Mouse (Mus musculus): Measurements from ENCODE around the gene Mrpl22. TPM values are rescaled to one million over a fixed set of nuclear protein-coding genes. Genes with fewer than 3 reads are reported as not detected.
A peak's percentile ranks its signal among the peaks of the same experiment; 100 is the strongest.

Mrpl22 gene
- polyA plus RNA-seq (2014; fragmentation: Nextera tagmentation; extraction: Ambion mirVana), result 107 and 138 TPM in 2 replicates

DNA sequence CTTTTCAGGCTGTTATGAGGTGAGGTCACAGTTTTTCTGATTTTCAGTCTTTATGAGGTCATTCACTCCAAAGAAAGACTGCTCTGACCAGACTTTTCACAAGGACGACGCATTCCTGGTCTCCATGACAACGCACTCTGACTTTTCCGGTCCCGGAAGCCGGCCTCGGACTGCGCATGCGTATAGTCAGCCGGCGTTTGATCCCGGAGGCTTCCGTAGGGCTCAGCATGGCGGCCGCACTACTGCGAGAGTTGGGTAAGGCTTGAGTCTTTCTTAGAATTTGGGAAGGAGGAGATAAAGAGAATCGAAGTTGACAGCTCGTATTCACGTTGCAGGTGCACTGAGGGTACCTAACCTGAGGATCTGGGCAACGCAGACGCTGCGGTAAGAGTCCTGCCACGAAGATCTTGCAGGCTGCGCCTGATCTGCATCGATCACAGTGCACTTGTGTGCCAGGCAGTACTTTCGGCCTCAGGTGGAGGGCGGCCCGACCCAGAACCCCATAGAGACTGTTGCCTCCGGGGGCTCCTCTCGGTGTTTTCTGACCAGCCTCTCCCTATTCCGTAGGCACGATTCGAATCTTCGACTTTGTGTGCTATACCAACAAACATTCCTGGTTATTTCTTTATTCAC, at the start of gene Mrpl22:
TSS of gene Mrpl22 (plus strand) at position 203 of the 633 bp plus-strand sequence.
- Histone ChIP-seq H3K4me2 (ENCODE audit: low read length) (peak within 1 kb of the TSS; percentile 83), H3K9me3 (replicated peaks; ENCODE audit: control insufficient read depth, low read length) (no peaks in the 10 kb centered on the region), H3K4me3 (ENCODE audit: low read depth, low read length) (peak within 1 kb of the TSS; percentile 70), H3K36me3 (ENCODE audit: control insufficient read depth, insufficient read depth, low read length) (peaks cover 35% of the 10 kb centered on the region), H3K27ac (ENCODE audit: low read depth, low read length) (peak within 1 kb of the TSS; percentile 63), H3K9ac (ENCODE audit: low read length) (peak within 1 kb of the TSS; percentile 84), H3K27me3 (replicated peaks; ENCODE audit: control insufficient read depth, insufficient read depth, low read length) (no peaks in the 10 kb centered on the region), H3K4me1 (ENCODE audit: control insufficient read depth, insufficient read depth, low read length) (peaks cover 10% of the 10 kb centered on the region)
- 1% methylated on average over 34 of the region's 34 CpGs for WGBS
- DNase-seq (ENCODE audit: low spot score) (peak; percentile 98), ATAC-seq (peak; percentile 79)

DNA sequence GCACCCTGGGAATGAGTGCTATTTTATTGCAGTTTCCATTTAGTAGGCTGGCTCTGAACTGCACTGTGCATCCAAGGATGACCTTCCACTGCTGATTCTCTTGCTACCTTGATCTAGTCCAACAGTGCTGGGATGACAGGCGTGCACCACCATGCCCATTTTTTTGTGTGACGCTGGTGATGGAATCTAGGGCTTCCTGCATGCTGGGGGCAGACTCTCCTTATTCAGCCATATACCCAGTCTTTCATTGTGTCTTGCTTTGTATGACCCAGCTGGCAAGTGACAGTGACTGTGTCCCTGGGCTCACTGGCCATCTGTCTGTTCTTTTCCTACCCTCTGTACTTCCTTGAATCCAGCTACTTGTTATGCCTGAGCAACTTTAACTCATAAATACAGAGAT, 47.8 kb upstream of the Mrpl22 start:
- no peak overlapping the region for H3K9ac ChIP-seq (ENCODE audit: low read length)
- H3K4me3 ChIP-seq (ENCODE audit: low read depth, low read length), result no peak overlapping the region
- no peaks in the 10 kb centered on the region for H3K27me3 ChIP-seq (replicated peaks; ENCODE audit: control insufficient read depth, insufficient read depth, low read length)
- H3K9me3 ChIP-seq (replicated peaks; ENCODE audit: control insufficient read depth, low read length), result no peaks in the 10 kb centered on the region
- H3K36me3 ChIP-seq (ENCODE audit: control insufficient read depth, insufficient read depth, low read length), result peaks cover 94% of the 10 kb centered on the region
- H3K27ac ChIP-seq (ENCODE audit: low read depth, low read length), result no peak overlapping the region
- H3K4me1 ChIP-seq (ENCODE audit: control insufficient read depth, insufficient read depth, low read length), result no peaks in the 10 kb centered on the region
- 96% methylated on average over 2 of the region's 2 CpGs for WGBS
- H3K4me2 ChIP-seq (ENCODE audit: low read length), result no peak overlapping the region
- ATAC-seq (no peak), DNase-seq (ENCODE audit: low spot score) (no peak)

DNA sequence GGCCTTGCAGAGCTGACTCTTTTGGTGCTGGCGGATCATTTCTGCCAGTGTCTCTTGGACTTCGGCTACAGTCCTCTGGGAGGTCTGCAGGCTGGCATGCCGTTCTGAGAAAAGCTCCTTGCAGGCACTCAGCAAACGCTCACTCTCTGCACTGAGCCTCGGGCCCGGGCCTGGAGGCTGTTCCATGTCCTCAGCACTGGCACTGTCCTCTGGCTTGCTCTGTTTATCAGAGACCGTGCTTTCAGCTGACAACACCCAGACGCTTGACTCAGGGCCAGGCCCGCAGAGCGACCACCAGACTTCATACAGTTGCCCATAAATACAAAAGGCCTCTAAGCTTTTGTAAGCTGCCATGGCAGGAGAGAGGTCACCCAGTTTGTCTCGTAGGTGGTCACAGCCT, 46.4 kb upstream of the Mrpl22 start:
- 91% methylated on average over 11 of the region's 11 CpGs for WGBS
- Histone ChIP-seq H3K36me3 (ENCODE audit: control insufficient read depth, insufficient read depth, low read length) (peaks cover 94% of the 10 kb centered on the region), H3K9ac (ENCODE audit: low read length) (no peak overlapping the region), H3K4me2 (ENCODE audit: low read length) (no peak overlapping the region), H3K4me1 (ENCODE audit: control insufficient read depth, insufficient read depth, low read length) (no peaks in the 10 kb centered on the region), H3K27ac (ENCODE audit: low read depth, low read length) (no peak overlapping the region), H3K4me3 (ENCODE audit: low read depth, low read length) (no peak overlapping the region), H3K27me3 (replicated peaks; ENCODE audit: control insufficient read depth, insufficient read depth, low read length) (no peaks in the 10 kb centered on the region), H3K9me3 (replicated peaks; ENCODE audit: control insufficient read depth, low read length) (no peaks in the 10 kb centered on the region)
- ATAC-seq (no peak), DNase-seq (ENCODE audit: low spot score) (no peak)

DNA sequence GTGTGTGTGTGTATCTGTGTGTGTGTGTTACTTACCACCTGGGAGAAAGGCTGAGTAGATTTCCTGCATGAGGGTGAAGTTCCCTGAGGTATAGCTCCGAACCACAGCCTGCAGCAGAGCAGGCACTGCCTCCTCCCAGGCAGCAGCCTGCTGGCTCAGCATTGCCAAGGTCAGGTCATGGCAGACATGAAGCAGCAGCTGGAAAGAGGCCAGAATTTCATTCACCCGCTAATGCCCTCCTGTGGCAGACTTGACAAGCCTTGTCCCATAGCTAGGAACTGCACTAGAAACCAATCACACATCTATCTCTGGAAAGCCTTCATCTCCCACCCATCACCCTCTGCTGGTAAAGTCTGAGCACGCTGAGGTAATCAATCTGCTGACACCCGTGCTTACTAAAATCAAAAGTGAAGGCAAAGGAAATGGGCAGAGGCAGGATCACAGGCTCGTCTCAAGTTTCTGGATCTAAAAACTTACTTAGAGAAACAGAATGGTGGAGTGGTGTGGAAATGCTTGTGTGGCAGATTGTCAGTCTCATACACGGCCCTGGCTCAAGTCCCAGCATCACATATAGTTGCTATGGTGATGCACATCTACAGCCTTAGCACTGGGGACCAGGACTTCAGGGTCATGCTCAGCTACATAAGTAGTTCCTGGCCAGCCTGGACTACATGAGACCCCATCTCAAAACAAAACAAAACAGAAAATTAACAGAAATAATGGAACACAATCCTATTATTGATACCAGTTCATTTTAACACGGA, 44.9 kb upstream of the Mrpl22 start:
- H3K36me3 ChIP-seq (ENCODE audit: control insufficient read depth, insufficient read depth, low read length), result peaks cover 94% of the 10 kb centered on the region

DNA sequence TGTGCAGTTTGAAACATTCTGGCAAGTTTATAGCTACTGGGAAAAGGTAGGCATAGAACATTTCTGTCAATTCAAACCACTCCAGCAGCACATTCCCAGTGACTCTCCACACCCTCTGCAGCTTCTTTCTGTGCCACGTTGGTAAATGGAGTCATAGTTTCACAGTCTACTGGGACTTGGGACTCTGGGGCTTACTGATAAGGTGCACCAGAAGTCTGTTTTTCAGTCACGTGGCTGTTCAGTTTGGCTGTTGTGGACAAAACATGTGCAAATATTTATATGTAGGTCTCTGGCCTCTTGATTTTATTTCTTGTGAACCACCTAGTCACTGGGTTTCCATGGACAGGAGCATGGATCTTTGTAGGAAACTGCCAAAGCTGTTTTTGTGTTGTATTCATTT, 43.9 kb upstream of the Mrpl22 start:
- Histone ChIP-seq H3K4me2 (ENCODE audit: low read length) (no peak overlapping the region), H3K4me1 (ENCODE audit: control insufficient read depth, insufficient read depth, low read length) (no peaks in the 10 kb centered on the region), H3K9ac (ENCODE audit: low read length) (no peak overlapping the region), H3K9me3 (replicated peaks; ENCODE audit: control insufficient read depth, low read length) (no peaks in the 10 kb centered on the region), H3K36me3 (ENCODE audit: control insufficient read depth, insufficient read depth, low read length) (peaks cover 97% of the 10 kb centered on the region), H3K27ac (ENCODE audit: low read depth, low read length) (no peak overlapping the region), H3K4me3 (ENCODE audit: low read depth, low read length) (no peak overlapping the region), H3K27me3 (replicated peaks; ENCODE audit: control insufficient read depth, insufficient read depth, low read length) (no peaks in the 10 kb centered on the region)
- 92% methylated on average over 2 of the region's 2 CpGs for WGBS
- ATAC-seq (no peak), DNase-seq (ENCODE audit: low spot score) (no peak)

More for the DNA sequence above, 44.9 kb upstream of the Mrpl22 start:
- Histone ChIP-seq H3K4me2 (ENCODE audit: low read length) (no peak overlapping the region), H3K27me3 (replicated peaks; ENCODE audit: control insufficient read depth, insufficient read depth, low read length) (no peaks in the 10 kb centered on the region), H3K27ac (ENCODE audit: low read depth, low read length) (no peak overlapping the region), H3K9ac (ENCODE audit: low read length) (no peak overlapping the region), H3K4me3 (ENCODE audit: low read depth, low read length) (no peak overlapping the region), H3K4me1 (ENCODE audit: control insufficient read depth, insufficient read depth, low read length) (no peaks in the 10 kb centered on the region), H3K9me3 (replicated peaks; ENCODE audit: control insufficient read depth, low read length) (no peaks in the 10 kb centered on the region)
- ATAC-seq (no peak), DNase-seq (ENCODE audit: low spot score) (peak; percentile 48)
- WGBS, result 76% methylated on average over 7 of the region's 7 CpGs

DNA sequence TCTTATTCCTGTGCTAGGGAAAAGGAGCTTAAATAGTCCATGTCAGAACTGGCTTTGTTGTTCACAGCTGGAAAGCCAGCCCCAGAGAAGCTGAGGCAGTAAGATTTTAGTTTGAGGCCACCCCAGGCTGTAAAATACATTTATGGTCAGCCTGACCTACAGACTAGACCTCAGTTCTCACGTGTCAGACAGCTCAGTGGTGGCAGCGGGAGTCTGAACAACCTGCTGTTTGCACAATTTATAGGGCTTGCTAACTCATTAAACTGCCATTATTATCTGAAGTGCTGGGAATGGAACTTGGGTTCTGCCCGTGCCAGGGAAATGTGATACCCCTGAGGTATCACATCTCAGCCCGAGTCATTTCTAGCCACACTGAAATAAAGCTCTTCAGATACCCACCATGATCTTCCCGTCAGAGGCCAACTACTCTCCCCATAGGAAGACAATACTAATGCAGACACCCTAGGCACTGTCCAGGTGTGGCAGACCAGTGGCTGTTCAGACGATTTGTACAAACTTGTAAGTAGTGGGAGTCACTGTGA, 42.1 kb upstream of the Mrpl22 start:
- H3K4me2 ChIP-seq (ENCODE audit: low read length), result no peak overlapping the region
- WGBS, result 83% methylated on average over 6 of the region's 6 CpGs
- H3K4me1 ChIP-seq (ENCODE audit: control insufficient read depth, insufficient read depth, low read length), result no peaks in the 10 kb centered on the region
- H3K4me3 ChIP-seq (ENCODE audit: low read depth, low read length), result no peak overlapping the region
- no peak overlapping the region for H3K27ac ChIP-seq (ENCODE audit: low read depth, low read length)
- ATAC-seq, result no peak
- H3K36me3 ChIP-seq (ENCODE audit: control insufficient read depth, insufficient read depth, low read length), result peaks cover 94% of the 10 kb centered on the region
- H3K9ac ChIP-seq (ENCODE audit: low read length), result no peak overlapping the region
- H3K9me3 ChIP-seq (replicated peaks; ENCODE audit: control insufficient read depth, low read length), result no peaks in the 10 kb centered on the region
- no peak for DNase-seq (ENCODE audit: low spot score)
- no peaks in the 10 kb centered on the region for H3K27me3 ChIP-seq (replicated peaks; ENCODE audit: control insufficient read depth, insufficient read depth, low read length)

DNA sequence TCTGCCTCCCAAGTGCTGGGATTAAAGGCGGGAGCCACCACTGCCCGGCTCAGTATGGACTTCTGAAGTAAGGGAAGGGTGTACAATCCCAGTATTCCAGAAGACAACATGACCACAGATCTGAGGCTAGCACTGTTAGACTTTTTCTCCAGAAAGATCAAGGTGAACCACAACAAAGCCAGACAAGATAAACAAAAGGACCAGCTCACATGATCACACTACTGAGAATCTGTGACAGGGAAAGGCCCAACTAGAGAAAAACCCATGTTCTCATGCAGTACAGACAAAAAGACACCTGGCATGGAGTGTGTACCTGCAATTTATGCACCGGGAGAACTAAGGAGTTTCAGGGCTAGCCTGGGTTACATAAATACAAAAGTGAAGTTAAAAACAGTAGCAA, 39.4 kb upstream of the Mrpl22 start:
- 93% methylated on average over 3 of the region's 3 CpGs for WGBS
- no peak overlapping the region for H3K4me2 ChIP-seq (ENCODE audit: low read length)

DNA sequence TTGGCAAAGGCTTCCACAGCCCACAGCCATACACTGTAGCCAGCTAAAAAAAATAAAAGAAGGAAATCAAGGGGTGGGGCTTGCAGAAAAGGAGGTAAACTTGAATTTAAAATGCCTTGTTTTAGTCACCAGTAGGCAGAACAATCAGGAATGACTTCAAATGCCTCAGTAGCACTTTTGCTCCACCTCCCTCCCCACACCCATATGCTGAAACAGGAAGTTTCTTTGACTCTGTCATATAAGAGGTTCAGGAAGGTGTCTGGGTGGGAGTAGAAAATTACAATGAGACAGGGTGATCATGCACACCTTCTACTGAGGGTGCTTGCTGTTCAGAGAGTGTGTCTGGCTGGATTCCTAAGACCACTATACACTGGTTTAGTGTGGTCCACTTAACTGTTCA, 36.6 kb upstream of the Mrpl22 start:
- DNase-seq (ENCODE audit: low spot score) (no peak), ATAC-seq (no peak)
- H3K27me3 ChIP-seq (replicated peaks; ENCODE audit: control insufficient read depth, insufficient read depth, low read length), result no peaks in the 10 kb centered on the region
- peaks cover 96% of the 10 kb centered on the region for H3K36me3 ChIP-seq (ENCODE audit: control insufficient read depth, insufficient read depth, low read length)
- no peak overlapping the region for H3K27ac ChIP-seq (ENCODE audit: low read depth, low read length)
- H3K9ac ChIP-seq (ENCODE audit: low read length), result no peak overlapping the region
- no peak overlapping the region for H3K4me3 ChIP-seq (ENCODE audit: low read depth, low read length)
- H3K9me3 ChIP-seq (replicated peaks; ENCODE audit: control insufficient read depth, low read length), result no peaks in the 10 kb centered on the region
- no peak overlapping the region for H3K4me2 ChIP-seq (ENCODE audit: low read length)
- H3K4me1 ChIP-seq (ENCODE audit: control insufficient read depth, insufficient read depth, low read length), result no peaks in the 10 kb centered on the region

More for the DNA sequence above, 39.4 kb upstream of the Mrpl22 start:
- no peak overlapping the region for H3K27ac ChIP-seq (ENCODE audit: low read depth, low read length)
- peaks cover 94% of the 10 kb centered on the region for H3K36me3 ChIP-seq (ENCODE audit: control insufficient read depth, insufficient read depth, low read length)
- H3K4me3 ChIP-seq (ENCODE audit: low read depth, low read length), result no peak overlapping the region
- no peaks in the 10 kb centered on the region for H3K4me1 ChIP-seq (ENCODE audit: control insufficient read depth, insufficient read depth, low read length)
- no peaks in the 10 kb centered on the region for H3K27me3 ChIP-seq (replicated peaks; ENCODE audit: control insufficient read depth, insufficient read depth, low read length)
- no peaks in the 10 kb centered on the region for H3K9me3 ChIP-seq (replicated peaks; ENCODE audit: control insufficient read depth, low read length)
- no peak overlapping the region for H3K9ac ChIP-seq (ENCODE audit: low read length)
- ATAC-seq (no peak), DNase-seq (ENCODE audit: low spot score) (no peak)

DNA sequence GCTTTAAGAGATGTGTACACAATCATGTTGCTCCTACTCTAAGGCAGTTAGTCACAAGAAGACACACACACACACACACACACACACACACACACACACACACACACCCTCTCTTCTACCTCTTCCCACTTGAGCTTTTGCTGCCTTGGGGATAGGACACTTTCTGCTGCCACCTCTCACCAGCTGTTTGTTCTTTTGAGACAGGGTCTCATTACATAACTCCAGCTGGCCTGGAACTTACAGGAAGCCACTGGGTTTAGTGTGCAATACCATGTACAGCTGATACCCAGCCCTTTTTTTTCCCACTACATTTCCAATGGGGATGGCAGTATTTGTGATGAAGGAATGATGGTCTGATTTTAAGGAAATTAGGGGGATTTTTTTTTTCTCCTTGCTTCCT, 36.2 kb upstream of the Mrpl22 start:
- H3K9ac ChIP-seq (ENCODE audit: low read length), result no peak overlapping the region
- no peak for DNase-seq (ENCODE audit: low spot score)
- no peaks in the 10 kb centered on the region for H3K27me3 ChIP-seq (replicated peaks; ENCODE audit: control insufficient read depth, insufficient read depth, low read length)
- no peaks in the 10 kb centered on the region for H3K4me1 ChIP-seq (ENCODE audit: control insufficient read depth, insufficient read depth, low read length)
- H3K36me3 ChIP-seq (ENCODE audit: control insufficient read depth, insufficient read depth, low read length), result peaks cover 96% of the 10 kb centered on the region
- no peak overlapping the region for H3K4me3 ChIP-seq (ENCODE audit: low read depth, low read length)
- H3K27ac ChIP-seq (ENCODE audit: low read depth, low read length), result no peak overlapping the region
- H3K9me3 ChIP-seq (replicated peaks; ENCODE audit: control insufficient read depth, low read length), result no peaks in the 10 kb centered on the region
- H3K4me2 ChIP-seq (ENCODE audit: low read length), result no peak overlapping the region
- no peak for ATAC-seq
